Mouse (Mus musculus): ENCODE results near the gene Hsd3b7.
A peak's percentile ranks its signal among the peaks of the same experiment; 100 is the strongest.
"Not testable (repeated sequence)": the region's sequence is repeated elsewhere in the genome, so short reads cannot be mapped to it uniquely, and the experiment has no call there.

Hsd3b7 gene

DNA sequence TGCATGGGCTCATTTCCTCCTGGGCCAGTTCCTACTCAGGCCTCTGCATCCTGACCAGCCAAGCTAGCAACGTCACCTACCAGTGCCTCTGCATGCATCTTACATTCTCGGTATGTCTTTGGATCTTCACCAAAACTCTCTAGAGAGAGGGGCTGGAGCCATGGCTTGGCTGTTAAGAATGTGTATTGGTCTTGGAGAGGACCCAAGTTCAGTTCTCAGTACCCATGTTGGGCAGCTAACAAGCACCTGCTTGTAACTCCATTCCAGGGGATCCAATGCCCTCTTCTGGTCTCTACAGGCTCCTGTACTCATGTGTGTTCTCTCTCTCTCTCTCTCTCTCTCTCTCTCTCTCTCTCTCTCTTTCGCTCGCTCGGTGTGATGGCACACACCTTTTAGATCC, 17.4 kb downstream of the Hsd3b7 start:
- no peak for DNase-seq

DNA sequence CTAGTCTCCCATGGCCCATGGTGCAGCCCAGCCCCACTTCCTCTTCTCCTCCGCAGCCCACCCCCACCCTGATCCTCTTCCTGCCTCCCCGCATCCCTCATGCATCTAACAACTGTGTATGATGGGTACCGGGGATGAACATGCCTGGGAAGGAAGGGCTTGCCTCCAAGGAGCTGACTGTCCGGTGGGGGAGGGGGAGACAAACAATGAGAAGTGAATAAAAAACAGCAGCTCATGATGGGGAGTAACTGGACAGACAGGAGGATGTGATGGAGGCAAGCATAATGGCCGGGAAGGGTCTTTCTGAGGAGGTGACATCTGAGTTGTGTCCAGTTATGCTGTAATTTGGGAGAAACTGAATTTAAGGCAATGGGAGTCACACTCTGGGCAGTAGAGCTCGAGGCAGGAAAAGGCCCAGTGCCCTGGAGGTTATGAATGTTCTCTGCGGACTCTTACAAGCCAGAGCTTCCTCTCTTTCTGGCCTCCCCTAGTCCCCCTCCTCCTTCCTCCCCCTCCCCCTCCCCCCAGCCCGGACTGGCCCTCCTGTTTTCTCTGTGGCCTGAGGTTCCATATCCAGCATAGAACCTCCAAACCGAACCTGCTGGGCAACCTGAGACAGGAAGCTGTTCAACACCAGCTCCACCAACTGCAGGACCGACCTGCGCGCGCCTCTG, 20.6 kb downstream of the Hsd3b7 start:
- DNase-seq = no peak

DNA sequence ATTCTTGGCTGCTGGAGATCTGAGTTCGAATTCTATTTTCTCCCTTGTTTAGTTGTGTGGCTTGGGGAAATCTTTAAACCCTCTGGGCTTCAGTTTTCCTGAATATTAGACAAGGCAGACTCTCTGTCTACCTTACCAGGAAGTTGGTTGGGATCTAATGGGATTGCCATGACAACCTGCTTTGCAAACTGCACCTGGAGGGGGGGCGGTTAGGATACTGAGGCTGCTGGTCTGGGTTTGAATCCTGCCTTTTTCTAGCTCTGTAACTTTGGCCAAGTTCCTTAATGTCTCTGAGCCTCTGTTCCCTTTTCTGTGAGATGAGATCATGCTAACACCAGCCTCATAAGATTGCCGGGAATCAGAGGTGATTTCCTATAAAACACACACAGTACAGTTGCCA, 22.1 kb downstream of the Hsd3b7 start:
- DNase-seq = no peak

DNA sequence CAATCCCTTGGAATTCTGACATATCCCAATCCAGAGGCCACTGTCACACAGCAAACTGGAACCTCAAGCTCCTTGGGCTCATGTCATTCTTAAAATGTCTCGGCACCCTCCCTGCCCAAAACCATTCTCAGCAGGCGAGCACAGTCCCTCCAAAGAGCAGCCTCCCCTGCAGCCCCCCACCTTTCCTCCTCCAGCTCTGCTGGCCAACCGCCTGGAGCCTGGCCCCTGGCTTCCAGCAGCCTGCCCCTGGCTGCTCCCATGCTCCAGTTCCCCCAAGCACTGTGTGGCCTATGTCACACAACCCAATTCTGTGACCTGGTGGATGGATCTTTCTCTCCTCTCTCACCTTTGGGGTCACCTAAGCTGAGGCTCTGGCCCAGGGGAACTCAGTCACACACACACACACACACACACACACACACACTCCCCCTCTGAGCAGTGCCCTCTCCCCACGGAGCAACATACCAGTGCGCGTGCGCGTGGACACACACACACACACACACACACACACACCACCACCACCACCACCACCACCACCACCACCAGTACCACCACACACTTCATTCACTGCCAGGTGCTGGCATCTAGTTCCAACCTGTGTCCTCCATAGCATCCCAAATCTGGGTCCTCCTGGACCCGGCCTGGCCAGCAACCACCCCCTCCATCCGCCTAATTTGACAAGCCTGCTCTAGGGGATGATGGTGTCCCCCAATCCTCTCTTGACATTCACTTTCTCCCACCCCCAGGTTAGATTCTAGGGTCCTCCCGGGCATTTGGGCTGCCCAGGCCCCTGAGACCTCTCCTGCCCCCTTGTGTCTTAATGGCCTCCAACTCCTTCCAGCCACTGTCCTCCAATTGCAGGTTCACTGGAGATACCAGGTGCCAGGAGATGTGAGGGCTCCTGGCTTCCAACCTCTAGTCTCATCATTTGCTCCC, 23.1 kb downstream of the Hsd3b7 start:
- DNase-seq = no peak

DNA sequence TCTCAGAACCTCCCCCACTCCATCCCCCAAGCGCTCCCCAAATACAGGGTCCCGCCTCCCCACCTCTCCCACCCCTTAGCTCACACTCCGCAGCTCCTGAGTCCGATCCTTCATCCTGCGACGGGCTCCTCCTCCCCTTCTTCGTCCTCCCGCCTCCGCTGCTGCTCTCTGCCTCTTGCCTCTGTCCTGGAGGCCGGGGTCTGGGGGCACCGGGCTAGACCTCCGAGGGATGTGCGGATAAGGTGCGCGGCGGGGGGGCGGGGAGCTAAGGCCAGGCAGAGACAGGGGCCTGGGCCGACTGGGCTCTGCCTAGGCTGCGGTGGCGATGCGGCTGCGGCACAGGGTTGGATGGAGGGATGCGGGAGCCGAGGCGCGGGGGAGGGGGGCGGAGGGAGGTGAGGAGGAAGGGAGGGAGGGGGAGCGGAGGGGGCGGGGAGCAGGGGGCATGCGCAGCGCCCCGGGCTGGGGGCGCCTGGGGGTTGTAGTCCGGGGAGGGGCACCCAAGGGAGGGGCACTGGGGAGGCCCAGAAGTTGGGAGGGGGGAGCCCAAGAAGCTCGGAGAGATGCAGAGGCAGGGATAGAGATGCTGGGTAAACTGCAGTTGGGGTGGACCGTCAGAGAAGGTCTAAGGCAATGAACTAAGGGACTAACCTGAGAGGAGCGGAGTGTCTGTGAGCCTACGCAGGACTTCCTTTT, 23.9 kb downstream of the Hsd3b7 start, which contains the start of the genes Stx4a and Stx1b:
Stx4a (plus strand) TSS at position 119 of the 696 bp plus-strand sequence.
Stx1b (minus strand) TSS at position 374 of the 696 bp plus-strand sequence.
- no peak for DNase-seq

DNA sequence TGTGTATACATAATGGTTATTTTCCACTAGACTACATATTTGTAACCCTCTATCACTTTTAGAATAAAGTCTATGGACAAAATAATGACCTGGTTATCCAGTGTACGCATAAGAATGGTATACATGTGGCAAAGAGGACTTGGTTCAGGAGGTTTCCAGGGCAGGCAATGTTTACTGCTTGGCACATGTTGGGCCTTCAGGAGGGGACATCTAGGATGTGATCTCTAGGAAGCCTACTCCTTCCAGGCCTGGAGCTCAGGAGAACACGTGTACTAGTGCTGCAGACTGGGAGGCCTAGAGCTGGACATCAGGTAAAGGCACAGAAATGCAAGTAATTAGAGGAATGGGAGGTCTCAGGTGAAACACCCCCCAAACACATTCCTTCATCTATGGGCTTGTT, 35.1 kb downstream of the Hsd3b7 start:
- no peak for DNase-seq

DNA sequence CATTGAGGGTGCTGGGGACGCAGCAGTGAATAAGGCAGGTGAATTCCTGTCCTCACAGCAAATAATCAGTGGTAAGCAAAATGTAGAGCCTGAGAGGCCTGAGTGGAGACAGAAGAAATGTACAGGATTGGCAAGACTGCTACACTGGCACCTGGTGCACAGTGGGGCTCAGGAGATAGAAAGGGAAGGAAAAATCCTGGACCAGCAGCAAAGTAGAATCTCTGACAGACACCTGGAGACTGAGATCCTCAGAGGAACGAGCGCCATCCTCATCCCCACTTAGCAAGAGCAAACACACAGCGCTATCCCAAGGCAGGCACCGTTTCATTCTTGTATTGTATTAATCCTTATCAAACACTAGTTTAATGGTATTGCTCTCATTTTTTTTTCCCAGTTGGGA, 37.1 kb downstream of the Hsd3b7 start:
- no peak for DNase-seq

DNA sequence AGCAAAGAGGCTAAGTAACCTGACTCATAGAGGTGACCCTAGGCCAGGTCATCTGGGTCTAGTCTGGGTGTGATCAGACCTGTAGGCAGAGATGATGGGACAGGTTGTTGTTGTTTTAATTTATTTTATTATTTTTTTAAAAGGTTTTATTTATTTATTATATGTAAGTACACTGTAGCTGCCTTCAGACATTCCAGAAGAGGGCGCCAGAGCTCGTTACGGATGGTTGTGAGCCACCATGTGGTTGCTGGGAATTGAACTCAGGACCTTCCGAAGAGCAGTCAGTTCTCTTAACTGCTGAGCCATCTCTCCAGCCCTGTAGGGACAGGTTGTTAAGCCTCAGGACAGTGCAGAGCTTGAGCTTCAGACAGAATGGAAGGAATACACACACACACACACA, 37.5 kb downstream of the Hsd3b7 start:
- DNase-seq = not testable (repeated sequence)

DNA sequence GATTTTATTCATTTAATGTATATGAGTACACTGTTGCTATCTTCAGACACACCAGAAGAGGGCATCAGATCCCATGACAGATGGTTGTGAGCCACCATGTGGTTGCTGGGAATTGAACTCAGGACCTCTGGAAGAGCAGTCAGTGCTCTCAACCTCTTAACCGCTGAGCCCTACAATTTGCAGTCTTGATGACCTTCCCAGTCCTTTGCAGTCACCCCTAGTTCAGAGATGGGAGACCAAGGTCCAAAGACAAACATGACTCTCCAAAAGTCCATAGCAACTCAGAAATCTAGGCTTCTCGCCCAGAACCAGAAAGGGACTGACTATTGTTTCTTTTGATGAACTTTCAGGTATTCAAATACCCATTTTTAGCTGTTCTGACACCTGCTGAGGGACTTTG, 39.6 kb downstream of the Hsd3b7 start:
- DNase-seq = not testable (repeated sequence)

DNA sequence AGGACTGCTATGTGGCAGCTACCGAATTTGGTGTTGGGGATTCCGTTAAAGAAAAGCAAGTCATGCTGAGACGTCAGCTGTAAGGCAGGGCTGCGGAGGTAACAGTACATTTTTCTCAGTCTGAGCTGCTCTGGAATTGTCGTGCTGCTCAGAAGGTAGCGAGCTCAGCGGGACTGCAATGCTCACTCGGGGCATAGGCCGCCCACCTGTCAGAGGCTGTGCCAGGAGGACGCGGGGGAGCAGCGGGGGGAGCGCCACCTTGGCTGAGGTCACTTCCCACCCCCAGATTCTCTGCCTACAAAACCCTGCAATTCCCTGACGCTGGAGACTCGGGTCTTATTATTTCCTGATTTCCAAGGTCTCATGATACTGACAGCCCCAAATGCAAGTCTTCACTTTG, 40.5 kb downstream of the Hsd3b7 start:
- peak; percentile 66 to 72 for DNase-seq

DNA sequence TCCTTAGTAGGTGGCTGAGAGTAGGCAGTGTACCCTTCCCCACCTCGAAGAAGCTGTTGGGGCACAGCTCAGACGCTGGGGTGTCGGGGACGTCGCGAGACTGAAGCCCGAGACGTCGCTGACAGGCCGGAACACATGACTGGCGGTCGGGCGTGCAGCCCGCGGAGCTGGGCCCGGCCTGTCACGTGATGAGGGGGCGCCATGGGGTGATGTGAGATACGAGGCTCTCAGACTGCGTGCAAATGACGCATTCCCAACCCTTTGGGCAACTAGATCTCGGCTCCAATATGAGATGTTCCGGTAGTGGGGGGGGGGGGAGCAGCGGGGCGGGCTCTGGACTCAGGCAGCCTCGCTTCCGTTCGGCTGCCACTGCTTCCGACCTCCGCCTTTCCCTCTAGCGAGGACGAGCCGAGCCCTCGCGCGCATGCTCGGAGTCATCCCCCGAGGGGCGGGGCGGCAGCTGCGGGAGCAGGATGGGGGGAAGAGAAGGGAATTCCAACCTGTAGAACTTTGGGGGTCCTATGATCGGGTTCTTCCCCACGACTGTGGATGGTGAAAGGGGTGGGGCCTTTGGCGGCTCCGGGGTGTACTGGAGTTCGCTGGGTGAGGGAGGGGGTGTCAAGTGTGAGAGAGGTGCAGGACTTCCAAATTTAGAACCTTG, 41.1 kb downstream of the Hsd3b7 start:
- DNase-seq = peak; percentile 89 to 92

DNA sequence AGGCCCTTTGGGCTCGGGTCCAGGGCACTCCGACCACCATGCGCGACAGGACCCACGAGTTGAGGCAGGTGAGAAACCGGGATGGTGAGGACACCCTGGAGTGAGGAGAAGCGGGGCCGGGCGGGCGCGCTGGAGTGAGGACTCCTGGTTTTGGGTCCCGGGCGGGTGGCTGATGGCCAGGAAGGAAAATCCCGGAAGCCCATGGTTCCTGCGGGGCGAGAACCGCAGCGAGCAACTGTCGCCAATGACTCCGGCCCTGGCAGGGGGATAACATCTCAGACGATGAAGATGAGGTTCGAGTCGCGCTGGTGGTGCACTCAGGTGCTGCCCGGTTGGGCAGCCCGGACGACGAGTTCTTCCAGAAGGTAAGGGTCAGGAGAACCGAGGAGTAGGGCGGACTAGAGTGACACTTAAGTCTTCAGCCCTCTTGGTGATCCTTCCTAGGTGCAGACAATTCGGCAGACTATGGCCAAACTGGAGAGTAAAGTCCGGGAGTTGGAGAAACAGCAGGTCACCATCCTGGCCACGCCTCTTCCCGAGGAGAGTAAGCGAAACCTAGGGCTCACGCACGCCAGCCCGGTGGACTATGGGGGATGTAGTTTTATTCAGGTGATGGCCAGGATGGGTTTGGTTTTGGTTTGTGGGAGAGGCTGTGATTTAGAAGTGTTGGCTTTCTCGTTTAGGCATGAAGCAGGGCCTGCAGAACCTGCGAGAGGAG, 41.8 kb downstream of the Hsd3b7 start:
- peak; percentile 64 to 74 for DNase-seq

DNA sequence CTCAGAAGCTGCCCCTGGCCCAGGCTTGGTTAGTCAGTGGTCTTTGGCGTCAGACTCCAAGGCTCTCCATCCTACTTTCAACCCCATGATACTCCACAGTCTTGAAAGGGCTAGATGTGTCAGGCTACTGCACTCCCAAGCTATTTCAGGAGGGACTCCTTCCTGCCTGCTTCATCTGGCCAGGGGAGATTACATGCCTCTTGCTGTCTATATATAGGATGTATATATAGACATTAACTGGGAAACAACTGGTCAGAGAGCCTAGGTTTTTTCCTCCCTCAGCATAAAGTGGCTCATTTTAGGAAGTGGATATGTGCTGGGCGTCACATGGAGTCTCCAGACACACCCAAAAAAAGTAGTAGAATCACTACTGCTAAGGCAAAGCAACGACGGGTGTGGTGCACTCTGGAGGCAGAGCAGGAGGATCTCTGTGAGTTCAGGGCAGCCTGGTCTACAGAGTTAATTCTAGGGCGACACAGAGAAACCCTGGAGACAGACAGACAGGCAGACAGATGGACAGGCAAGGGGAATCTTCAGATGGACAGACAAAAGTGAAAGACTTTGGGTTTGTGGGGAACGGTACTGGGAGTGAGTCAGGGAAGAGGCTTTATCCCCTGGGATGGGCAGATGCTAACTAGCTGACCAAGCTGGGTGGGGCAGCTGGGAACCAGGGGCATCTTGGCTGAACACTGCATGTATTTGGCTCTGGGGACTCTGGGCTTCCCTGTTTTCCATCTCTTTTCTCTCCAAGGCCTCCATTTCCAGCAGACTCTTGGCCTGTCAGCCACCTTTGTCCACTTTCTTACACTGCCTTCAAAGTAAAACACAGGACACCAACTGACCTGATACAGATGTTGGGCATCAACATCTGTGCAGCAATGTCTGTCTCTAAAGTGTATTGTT, 49.8 kb downstream of the Hsd3b7 start:
- DNase-seq = no peak

DNA sequence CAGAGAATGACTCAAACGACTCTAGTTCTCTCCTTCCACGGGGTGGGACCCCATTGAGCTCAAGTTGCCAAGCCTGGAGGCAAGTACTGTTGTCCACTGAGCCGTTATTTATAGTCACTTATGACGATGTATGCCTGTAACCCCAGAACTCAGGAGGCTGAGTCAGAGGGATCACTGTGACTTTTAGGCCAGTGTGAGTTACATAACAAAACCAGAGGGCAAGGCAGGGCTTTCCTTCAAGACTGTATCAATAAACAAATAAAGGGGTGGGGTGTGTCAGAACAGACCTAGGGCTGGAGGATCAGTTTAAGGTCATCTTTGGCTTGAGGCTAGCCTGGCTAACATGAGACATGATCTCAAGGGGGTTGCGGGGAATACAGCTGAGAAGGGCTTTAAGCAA, 50.5 kb downstream of the Hsd3b7 start:
- no peak for DNase-seq

Measured in thymus, adult 18-20 months (tissue).